14 mouse cellular contexts compared by ENCODE assay signal in genomic region chr16:50010074-50010473, GRCm38 (mm10).
DNase-seq lines count a peak whose midpoint lies in the region; ATAC-seq and TF ChIP-seq lines count a peak whose summit lies in the region.
"Had no signal": no experiment of that assay in that cellular context is flagged by ENCODE, and none has a peak within 500 bp of the region (broad histone marks: within the 10 kb centered on the region; RNA-seq: fewer than 3 reads in every experiment).

No protein-coding gene starts in this region.

- no peak; the same call in 1 of the 2 replicates for ATAC-seq in forebrain, embryonic 15.5 days (replicated peaks)
- no peak for ATAC-seq in forebrain, embryonic 13.5 days

- H3K9ac ChIP-seq in forebrain, embryonic 15.5 days (replicated peaks), result no peak overlapping the region
- no peak overlapping the region for H3K9ac ChIP-seq in forebrain, embryonic 13.5 days
- H3K9ac ChIP-seq: heart, embryonic 12.5 days; hindbrain, embryonic 13.5 days; midbrain, embryonic 15.5 days; neural tube, embryonic 15.5 days had no signal

- no peak for TF ChIP-seq POLR2A in kidney, adult 2 months (IDR thresholded peaks at IDR 0.05; ENCODE audit: low read depth, low read length)

- peak overlapping the region; percentile 42 for H3K27ac ChIP-seq in forebrain, embryonic 15.5 days (replicated peaks)
- H3K27ac ChIP-seq in forebrain, embryonic 13.5 days, result no peak overlapping the region
- peak overlapping the region; percentile 46; the same call in 1 of the 2 replicates for H3K27ac ChIP-seq in kidney, adult 2 months (ENCODE audit: insufficient read depth, low read depth, low read length)
- H3K27ac ChIP-seq: hindbrain, embryonic 13.5 days; midbrain, embryonic 15.5 days; neural tube, embryonic 15.5 days had no signal

- H3K4me3 ChIP-seq in forebrain, embryonic 15.5 days, result no peak overlapping the region
- no peak overlapping the region for H3K4me3 ChIP-seq in forebrain, embryonic 13.5 days
- no peak overlapping the region for H3K4me3 ChIP-seq in kidney, adult 2 months (ENCODE audit: insufficient read depth, low read depth, low read length)
- H3K4me3 ChIP-seq: heart, embryonic 12.5 days; hindbrain, embryonic 13.5 days; midbrain, embryonic 15.5 days; neural tube, embryonic 15.5 days had no signal

- 76% methylated on average over 5 of the region's 5 CpGs for WGBS in forebrain, embryonic 15.5 days
- WGBS in forebrain, embryonic 13.5 days, result 80% methylated on average over 5 of the region's 5 CpGs
- WGBS in kidney, adult 2 months, result 50% methylated on average over 5 of the region's 5 CpGs

- no peak for DNase-seq in kidney, adult 2 months
- DNase-seq in kidney, postnatal 14 days, result no peak
- peak; percentile 33 for DNase-seq in right cerebral cortex, adult 18-20 months
- no peak for DNase-seq in right cerebral cortex, postnatal 10 days (ENCODE audit: low spot score in 2 of 2)
- no peak for DNase-seq in urinary bladder, postnatal 36 days (ENCODE audit: low spot score in 2 of 2)
- DNase-seq: embryo, embryonic 11 days; liver; thymus, adult 2 months had no signal

- H3K27me3 ChIP-seq in forebrain, embryonic 15.5 days, result no peaks in the 10 kb centered on the region
- no peaks in the 10 kb centered on the region for H3K27me3 ChIP-seq in forebrain, embryonic 13.5 days
- no peaks in the 10 kb centered on the region for H3K27me3 ChIP-seq in kidney, adult 2 months (replicated peaks; ENCODE audit: control insufficient read depth, insufficient read depth, low read length)
- H3K27me3 ChIP-seq: hindbrain, embryonic 13.5 days; midbrain, embryonic 15.5 days; neural tube, embryonic 15.5 days had no signal

- H3K36me3 ChIP-seq in forebrain, embryonic 15.5 days, result no peaks in the 10 kb centered on the region
- H3K36me3 ChIP-seq in forebrain, embryonic 13.5 days (ENCODE audit: poor library complexity, severe bottlenecking), result no peaks in the 10 kb centered on the region
- no peaks in the 10 kb centered on the region for H3K36me3 ChIP-seq in kidney, adult 2 months (ENCODE audit: control insufficient read depth, insufficient read depth, low read length)
- H3K36me3 ChIP-seq: heart, embryonic 12.5 days; hindbrain, embryonic 13.5 days; midbrain, embryonic 15.5 days; neural tube, embryonic 15.5 days had no signal

- no peak for TF ChIP-seq CTCF in kidney, adult 2 months (conservative IDR thresholded peaks at IDR 0.05; ENCODE audit: insufficient read depth, insufficient read length, low read depth, low read length)

- peaks cover 8% of the 10 kb centered on the region; the same call in 1 of the 2 replicates for H3K4me1 ChIP-seq in forebrain, embryonic 15.5 days
- H3K4me1 ChIP-seq in forebrain, embryonic 13.5 days, result no peaks in the 10 kb centered on the region
- H3K4me1 ChIP-seq in kidney, adult 2 months (ENCODE audit: control insufficient read depth, insufficient read depth, low read length), result no peaks in the 10 kb centered on the region
- H3K4me1 ChIP-seq: heart, embryonic 12.5 days; midbrain, embryonic 15.5 days had no signal

- H3K9me3 ChIP-seq in forebrain, embryonic 15.5 days, result no peaks in the 10 kb centered on the region
- no peaks in the 10 kb centered on the region for H3K9me3 ChIP-seq in forebrain, embryonic 13.5 days (replicated peaks)
- H3K9me3 ChIP-seq: heart, embryonic 12.5 days; hindbrain, embryonic 13.5 days; midbrain, embryonic 15.5 days; neural tube, embryonic 15.5 days had no signal

- H3K4me2 ChIP-seq in forebrain, embryonic 15.5 days (replicated peaks), result no peak overlapping the region
- no peak overlapping the region for H3K4me2 ChIP-seq in forebrain, embryonic 13.5 days
- H3K4me2 ChIP-seq: heart, embryonic 12.5 days; hindbrain, embryonic 13.5 days; midbrain, embryonic 15.5 days; neural tube, embryonic 15.5 days had no signal
